Mouse (Mus musculus) intestine, embryonic 14.5 days (tissue): ENCODE results near the gene Mpp4. TPM values are rescaled to one million over a fixed set of nuclear protein-coding genes. Genes with fewer than 3 reads are reported as not detected.

Source experiments
- ATAC-seq: fragments of 200-750 bp; cut with Nextera tagmentation; replicated peaks from 2 replicates; pipeline ENCODE4 v1.8.0; 2017; ENCODE audit warnings: low read depth, moderate number of reproducible peaks, moderate TSS enrichment, moderate library complexity; ENCODE audit not compliant: low FRiP score, low TSS enrichment
- DNase-seq: peaks from one replicate; pipeline ENCODE4 v3.0.0-alpha.2; 2018; ENCODE audit warnings: low spot score
- H3K27ac ChIP-seq: fragments of 300-500 bp; sonication (generic); 2 replicates; pipeline ENCODE4 v1.5.1; 2014; ENCODE audit warnings: low read depth, mild to moderate bottlenecking, control low read depth
- H3K27me3 ChIP-seq: fragments of 300-500 bp; sonication (generic); replicated peaks from 2 replicates; pipeline ENCODE4 v1.6.1; 2014; ENCODE audit warnings: low read length, control low read depth; ENCODE audit not compliant: control insufficient read depth, insufficient read depth
- H3K36me3 ChIP-seq: fragments of 300-500 bp; sonication (generic); 2 replicates; pipeline ENCODE4 v1.6.1; 2014; ENCODE audit warnings: low read length, control low read depth; ENCODE audit not compliant: control insufficient read depth, insufficient read depth
- H3K4me1 ChIP-seq: fragments of 300-500 bp; sonication (generic); replicated peaks from 2 replicates; pipeline ENCODE4 v1.6.1; 2014; ENCODE audit warnings: low read length, control low read depth, mixed read lengths; ENCODE audit not compliant: control insufficient read depth, insufficient read depth
- H3K4me2 ChIP-seq: fragments of 300-500 bp; sonication (generic); 2 replicates; pipeline ENCODE4 v1.6.1; 2014; ENCODE audit warnings: low read length
- H3K4me3 ChIP-seq: fragments of 300-500 bp; sonication (generic); 2 replicates; pipeline ENCODE4 v1.5.1; 2014; ENCODE audit warnings: low read depth, low read length, control low read depth, mixed read lengths
- H3K9ac ChIP-seq: fragments of 300-500 bp; sonication (generic); 2 replicates; pipeline ENCODE4 v1.6.1; 2014; ENCODE audit warnings: mild to moderate bottlenecking, low read length
- H3K9me3 ChIP-seq: fragments of 300-500 bp; sonication (generic); 2 replicates; pipeline ENCODE4 v1.6.1; 2016; ENCODE audit warnings: low read length, control low read depth; ENCODE audit not compliant: control insufficient read depth
- WGBS: fragments of 180-500 bp; shearing (Covaris S2); extraction: QIAGEN DNeasy Blood & Tissue Kit; methylation state at CpG from one replicate; pipeline ENCODE4 v1.1.7; 2014; 5-methylcytosine and 5-hydroxymethylcytosine counted together
- polyA plus RNA-seq: library from polyadenylated mRNA; unstranded; fragments of >200 nt; fragmentation: Nextera tagmentation; extraction: Ambion mirVana; gene quantifications from 2 replicates; pipeline ENCODE4 v1.2.1, GENCODE M21; 2014

Mpp4 gene
- polyA plus RNA-seq, 1 experiment from 2014 or later: 0.41 TPM

DNA sequence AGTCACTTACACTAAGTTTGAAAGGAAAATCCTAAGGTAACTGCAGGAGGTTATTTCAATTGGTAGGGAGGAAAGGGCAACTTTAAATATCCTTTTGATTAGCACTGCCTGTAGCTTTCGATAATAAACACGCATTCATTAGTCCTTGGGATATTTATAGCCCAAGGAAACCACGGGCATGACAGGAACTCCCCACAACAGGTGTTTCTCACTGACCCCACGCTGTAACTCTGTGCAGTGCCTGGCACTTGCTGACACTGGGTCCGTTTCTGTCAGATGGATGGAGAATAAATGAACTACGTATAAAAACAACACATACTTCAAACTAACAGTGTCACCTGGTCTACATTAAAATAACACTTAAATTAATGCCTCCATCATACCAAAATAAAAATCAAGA is 31.8 kb upstream of the Mpp4 start:
- Histone ChIP-seq H3K27me3 (no peaks in the 10 kb centered on the region), H3K4me2 (no peak overlapping the region), H3K9me3 (no peaks in the 10 kb centered on the region), H3K27ac (no peak overlapping the region), H3K9ac (no peak overlapping the region), H3K4me3 (no peak overlapping the region), H3K4me1 (no peaks in the 10 kb centered on the region), H3K36me3 (peaks cover 46% of the 10 kb centered on the region)
- DNase-seq: no peak
- ATAC-seq: no peak
- 55% methylated on average over 6 of the region's 6 CpGs for WGBS

- H3K4me1 ChIP-seq: no peaks in the 10 kb centered on the region
- ATAC-seq: no peak
- 79% methylated on average over 5 of the region's 5 CpGs for WGBS
- H3K27ac ChIP-seq: no peak overlapping the region
- H3K36me3 ChIP-seq: peaks cover 34% of the 10 kb centered on the region
- H3K9me3 ChIP-seq: no peaks in the 10 kb centered on the region
- no peak overlapping the region for H3K4me2 ChIP-seq
- DNase-seq: no peak
- no peaks in the 10 kb centered on the region for H3K27me3 ChIP-seq
- H3K4me3 ChIP-seq: no peak overlapping the region
- no peak overlapping the region for H3K9ac ChIP-seq
These were observed 24.6 kb upstream of the Mpp4 start for GRCm38 (mm10) chr1:59187786-59188185.

DNA sequence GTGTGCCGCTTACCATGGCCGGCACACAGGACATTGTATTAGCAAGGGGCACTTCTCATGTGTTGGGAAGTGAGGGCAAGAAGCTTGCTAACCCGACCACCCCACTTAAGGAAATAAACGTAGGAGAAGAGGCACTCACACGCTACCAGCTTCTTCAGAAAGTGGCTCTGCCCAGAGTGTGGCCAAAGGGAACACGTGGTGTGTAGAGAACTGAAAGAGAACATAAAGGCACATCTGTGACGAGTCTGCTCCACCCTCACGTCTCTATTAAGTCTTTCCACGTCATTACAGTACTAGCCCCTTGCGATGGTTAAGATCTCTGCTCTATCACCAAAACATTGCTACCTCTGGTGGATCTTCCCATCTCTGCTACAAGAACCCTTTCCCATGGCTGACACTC is 23.1 kb upstream of the Mpp4 start:
- H3K4me1 ChIP-seq: no peaks in the 10 kb centered on the region
- H3K27me3 ChIP-seq: no peaks in the 10 kb centered on the region
- no peaks in the 10 kb centered on the region for H3K9me3 ChIP-seq
- H3K4me2 ChIP-seq: no peak overlapping the region
- no peak overlapping the region for H3K4me3 ChIP-seq
- H3K36me3 ChIP-seq: peaks cover 38% of the 10 kb centered on the region
- ATAC-seq (no peak), DNase-seq (no peak)
- no peak overlapping the region for H3K9ac ChIP-seq
- no peak overlapping the region for H3K27ac ChIP-seq
- 88% methylated on average over 10 of the region's 10 CpGs for WGBS

DNA sequence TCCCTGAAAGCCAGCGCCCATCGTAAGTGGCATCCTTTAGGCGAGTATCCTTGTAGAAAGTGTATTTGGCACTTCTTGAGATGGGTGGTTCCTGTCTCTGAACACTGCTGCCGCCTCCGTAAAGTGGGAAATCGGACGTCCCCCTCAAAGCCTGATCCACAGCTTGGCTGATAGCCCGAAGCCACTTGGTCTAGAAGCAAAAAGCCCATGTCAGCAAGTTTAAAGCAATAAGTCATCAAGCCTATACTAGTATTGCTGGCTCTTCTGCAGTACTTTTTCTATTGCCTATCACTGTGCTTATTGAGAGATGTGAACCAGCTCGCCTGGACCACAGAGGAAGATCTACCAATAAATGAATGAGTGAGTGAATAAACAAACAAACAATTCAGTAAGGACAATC is 22.2 kb upstream of the Mpp4 start:
- H3K9ac ChIP-seq: no peak overlapping the region
- H3K27me3 ChIP-seq: no peaks in the 10 kb centered on the region
- H3K27ac ChIP-seq: no peak overlapping the region
- 84% methylated on average over 9 of the region's 9 CpGs for WGBS
- DNase-seq (no peak), ATAC-seq (no peak)
- H3K4me3 ChIP-seq: no peak overlapping the region
- no peaks in the 10 kb centered on the region for H3K4me1 ChIP-seq
- H3K4me2 ChIP-seq: no peak overlapping the region
- H3K36me3 ChIP-seq: peaks cover 29% of the 10 kb centered on the region
- H3K9me3 ChIP-seq: no peaks in the 10 kb centered on the region

GRCm38 (mm10) chr1:59183045-59183444 is 19.9 kb upstream of the Mpp4 start:
- no peak overlapping the region for H3K4me3 ChIP-seq
- ATAC-seq (no peak), DNase-seq (no peak)
- no peak overlapping the region for H3K4me2 ChIP-seq
- no peak overlapping the region for H3K9ac ChIP-seq
- 93% methylated on average over 4 of the region's 4 CpGs for WGBS
- no peaks in the 10 kb centered on the region for H3K27me3 ChIP-seq
- H3K9me3 ChIP-seq: no peaks in the 10 kb centered on the region
- no peak overlapping the region for H3K27ac ChIP-seq
- H3K4me1 ChIP-seq: no peaks in the 10 kb centered on the region
- H3K36me3 ChIP-seq: peaks cover 40% of the 10 kb centered on the region

DNA sequence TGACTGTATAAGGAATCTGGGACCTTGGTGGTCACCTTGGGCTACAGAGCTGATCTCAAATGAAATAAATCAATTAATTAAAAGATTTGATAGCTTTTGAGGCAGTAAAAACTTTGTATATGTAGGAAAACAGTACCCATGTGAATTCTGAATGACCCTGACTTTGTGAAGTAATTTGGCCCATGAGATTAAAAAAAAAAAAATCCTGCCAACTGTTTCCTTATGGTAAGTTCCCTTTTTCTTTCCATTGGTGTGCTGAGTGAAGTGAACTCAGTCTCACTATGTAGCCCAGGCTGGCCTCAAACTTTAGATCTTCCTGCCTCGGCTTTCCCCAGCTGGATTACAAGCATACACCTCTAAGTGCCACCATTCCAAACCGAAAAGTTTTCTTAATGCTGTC is 19.2 kb upstream of the Mpp4 start:
- H3K4me1 ChIP-seq: no peaks in the 10 kb centered on the region
- peaks cover 43% of the 10 kb centered on the region for H3K36me3 ChIP-seq
- H3K27me3 ChIP-seq: no peaks in the 10 kb centered on the region
- no peak for ATAC-seq
- DNase-seq: no peak
- no peak overlapping the region for H3K4me2 ChIP-seq
- H3K27ac ChIP-seq: no peak overlapping the region
- no peaks in the 10 kb centered on the region for H3K9me3 ChIP-seq
- H3K9ac ChIP-seq: no peak overlapping the region
- no peak overlapping the region for H3K4me3 ChIP-seq
- WGBS: 96% methylated on average over 2 of the region's 2 CpGs

GRCm38 (mm10) chr1:59180003-59180402 is 16.8 kb upstream of the Mpp4 start:
- ATAC-seq: no peak
- Histone ChIP-seq H3K4me3 (no peak overlapping the region), H3K36me3 (peaks cover 39% of the 10 kb centered on the region), H3K9me3 (no peaks in the 10 kb centered on the region), H3K4me1 (no peaks in the 10 kb centered on the region), H3K4me2 (no peak overlapping the region), H3K27ac (no peak overlapping the region), H3K9ac (no peak overlapping the region), H3K27me3 (no peaks in the 10 kb centered on the region)
- 81% methylated on average over 3 of the region's 3 CpGs for WGBS
- no peak for DNase-seq

DNA sequence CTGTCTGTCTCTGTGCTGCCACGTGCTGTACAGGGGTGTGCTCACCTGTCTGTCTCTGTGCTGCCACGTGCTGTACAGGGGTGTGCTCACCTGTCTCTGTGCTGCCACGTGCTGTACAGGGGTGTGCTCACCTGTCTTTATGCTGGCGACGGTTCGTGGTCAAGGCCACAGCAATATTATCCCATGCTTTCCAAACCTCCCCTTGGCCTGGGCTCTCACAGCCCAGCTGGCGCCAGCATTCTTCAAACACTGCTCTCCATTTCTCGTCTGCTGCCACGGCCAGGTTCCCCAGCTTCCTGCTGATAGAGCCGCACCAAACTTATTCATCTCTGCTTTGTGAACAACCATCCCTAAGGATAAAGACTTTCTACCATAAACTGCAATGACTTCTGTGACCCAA is 15.2 kb upstream of the Mpp4 start:
- H3K9me3 ChIP-seq: no peaks in the 10 kb centered on the region
- no peak overlapping the region for H3K4me2 ChIP-seq
- DNase-seq (no peak), ATAC-seq (no peak)
- H3K4me3 ChIP-seq: no peak overlapping the region
- no peaks in the 10 kb centered on the region for H3K27me3 ChIP-seq
- WGBS: 93% methylated on average over 10 of the region's 10 CpGs
- H3K4me1 ChIP-seq: no peaks in the 10 kb centered on the region
- H3K27ac ChIP-seq: no peak overlapping the region
- no peak overlapping the region for H3K9ac ChIP-seq
- peaks cover 45% of the 10 kb centered on the region for H3K36me3 ChIP-seq

DNA sequence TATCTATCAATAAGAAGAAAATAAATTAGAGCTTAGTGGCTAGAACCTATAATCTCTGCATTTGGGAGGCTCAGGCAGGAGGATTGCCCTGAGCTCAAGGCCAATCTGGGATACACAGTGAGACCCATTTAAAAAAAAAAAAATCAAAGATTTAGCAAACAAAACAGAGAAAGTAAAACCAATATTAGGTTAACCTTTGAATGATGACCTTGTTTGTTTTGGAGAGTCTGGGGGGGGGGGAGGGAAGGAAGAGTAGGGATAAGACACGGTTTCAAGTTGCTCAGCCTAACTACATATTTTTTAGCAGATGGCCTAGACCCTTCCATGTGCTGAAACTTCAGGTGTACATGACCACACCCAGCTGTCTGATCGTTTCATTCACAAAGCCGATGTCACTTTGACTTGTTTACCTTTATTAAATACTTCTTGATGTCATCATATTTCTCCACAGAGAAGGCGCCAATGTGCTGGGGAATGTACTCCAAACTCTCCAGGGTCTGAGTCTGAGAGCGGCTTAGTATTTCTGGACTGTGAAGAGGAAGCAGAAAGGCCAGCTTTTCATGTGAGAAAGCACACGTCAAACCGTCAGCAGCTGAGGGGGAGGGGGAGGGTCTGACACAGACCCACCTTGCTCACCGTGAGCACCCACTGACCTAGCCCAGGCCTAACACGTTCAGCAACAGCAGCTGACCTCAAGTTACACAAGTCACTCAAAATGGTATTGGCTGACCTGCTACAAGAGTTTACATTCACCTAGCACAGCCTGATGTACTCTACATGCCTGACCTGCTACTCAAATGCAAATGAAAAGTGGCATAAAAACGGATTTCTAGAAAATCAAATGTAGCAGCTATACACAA is 11.6 kb upstream of the Mpp4 start:
- Histone ChIP-seq H3K36me3 (peaks cover 33% of the 10 kb centered on the region), H3K4me1 (peaks cover 9% of the 10 kb centered on the region), H3K4me2 (no peak overlapping the region), H3K9ac (no peak overlapping the region), H3K9me3 (no peaks in the 10 kb centered on the region), H3K27me3 (no peaks in the 10 kb centered on the region), H3K27ac (no peak overlapping the region), H3K4me3 (no peak overlapping the region)
- ATAC-seq: no peak
- no peak for DNase-seq
- WGBS: 64% methylated on average over 10 of the region's 10 CpGs
